Mouse (Mus musculus): ENCODE results near the gene Smc1b.
"Not testable (repeated sequence)": the region's sequence is repeated elsewhere in the genome, so short reads cannot be mapped to it uniquely, and the experiment has no call there.

Smc1b gene

DNA sequence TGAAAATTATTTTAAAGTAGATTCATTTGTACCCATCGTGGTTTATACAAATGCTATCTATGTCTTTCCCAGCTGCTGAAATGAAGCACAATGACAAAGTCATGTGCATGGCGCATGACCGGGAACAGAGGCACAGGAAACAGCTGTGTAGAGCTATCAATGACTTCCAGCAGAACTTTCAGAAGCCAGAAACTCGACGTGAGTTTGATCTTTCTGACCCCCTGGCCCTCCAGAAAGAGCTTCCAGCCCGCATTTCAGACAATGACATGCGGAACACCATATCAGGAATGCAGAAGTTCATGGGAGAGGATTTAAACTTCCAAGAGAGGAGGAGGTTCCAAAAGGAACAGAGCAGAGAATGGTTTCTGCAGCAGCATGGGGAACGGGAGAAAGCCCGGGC lies 3.4 kb upstream of the Smc1b start:
- no peak for DNase-seq (ENCODE audit: low spot score)

DNA sequence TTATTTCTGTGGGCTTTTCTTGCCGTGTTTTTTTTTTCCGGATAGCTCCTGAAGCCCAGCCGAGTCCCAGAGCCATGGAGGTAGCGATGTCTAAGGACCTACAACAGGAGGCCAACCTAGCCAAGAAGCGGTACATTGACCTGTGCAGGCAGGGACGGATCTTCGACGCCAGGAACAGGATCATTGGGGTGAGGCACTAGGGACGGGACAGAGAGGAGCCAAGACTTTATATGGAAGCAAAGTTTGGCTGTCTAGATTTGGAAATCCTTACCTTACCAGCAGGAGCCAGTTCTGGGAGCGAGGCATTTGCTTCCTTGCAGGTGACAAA lies 393 bp upstream of the Smc1b start:
- no peak for DNase-seq (ENCODE audit: low spot score)

DNA sequence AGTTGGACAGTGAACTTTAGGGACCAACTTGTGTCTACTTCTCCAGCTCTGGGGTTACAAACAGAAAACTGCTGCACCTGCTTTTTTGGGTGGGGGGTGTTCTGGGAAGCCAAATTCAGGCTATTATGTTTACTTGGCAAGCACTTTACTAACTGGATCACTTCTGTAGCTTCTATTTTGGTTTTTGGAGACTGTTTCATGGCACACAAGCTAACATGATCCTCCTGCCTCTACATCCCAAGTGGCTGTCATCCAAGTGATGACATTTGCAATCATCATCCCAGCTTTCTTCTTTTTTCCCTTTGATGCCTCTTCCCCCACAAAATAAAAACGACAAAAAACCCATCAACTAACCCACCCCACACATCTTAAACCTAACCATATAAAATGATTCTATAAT lies 46.1 kb downstream of the Smc1b start:
- no peak for DNase-seq (ENCODE audit: low spot score)

DNA sequence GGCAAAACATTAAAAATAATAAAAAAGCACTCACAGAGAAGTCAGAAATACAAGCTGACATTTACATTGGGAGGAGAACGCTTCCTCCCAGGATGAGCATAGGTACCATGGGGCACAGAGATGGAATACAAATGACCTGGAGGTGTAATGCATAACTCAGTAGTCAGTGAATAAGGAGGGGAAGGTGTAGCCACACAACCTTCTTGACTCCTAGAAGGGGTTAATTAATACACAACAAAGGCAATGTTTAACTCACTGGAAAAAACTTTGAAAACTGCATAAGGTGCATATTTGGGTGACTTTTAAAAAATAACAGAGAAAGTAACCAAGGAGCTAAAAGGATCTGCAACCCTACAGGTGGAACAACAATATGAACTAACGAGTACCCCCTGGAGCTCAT lies 59.1 kb downstream of the Smc1b start:
- DNase-seq (ENCODE audit: low spot score) = no peak

DNA sequence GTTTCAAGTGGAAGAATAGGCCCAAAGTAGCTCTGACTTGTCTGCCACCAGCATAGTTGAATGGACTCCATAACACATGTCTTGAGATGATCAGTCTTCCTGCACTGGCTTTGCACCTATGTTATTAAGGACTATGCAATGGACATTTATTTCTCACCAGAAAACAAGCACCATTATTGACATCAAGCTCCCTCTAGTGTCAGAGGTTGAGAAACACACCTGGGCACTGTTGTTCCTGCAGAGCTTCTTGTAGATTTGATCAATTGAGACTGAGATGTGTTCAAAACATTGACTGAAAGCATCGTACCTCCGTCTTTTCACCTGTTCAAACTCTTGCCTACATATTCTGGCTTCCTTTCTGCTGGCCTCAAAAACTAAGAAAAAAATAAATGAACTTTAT lies 61.2 kb downstream of the Smc1b start:
- DNase-seq (ENCODE audit: low spot score) = no peak

DNA sequence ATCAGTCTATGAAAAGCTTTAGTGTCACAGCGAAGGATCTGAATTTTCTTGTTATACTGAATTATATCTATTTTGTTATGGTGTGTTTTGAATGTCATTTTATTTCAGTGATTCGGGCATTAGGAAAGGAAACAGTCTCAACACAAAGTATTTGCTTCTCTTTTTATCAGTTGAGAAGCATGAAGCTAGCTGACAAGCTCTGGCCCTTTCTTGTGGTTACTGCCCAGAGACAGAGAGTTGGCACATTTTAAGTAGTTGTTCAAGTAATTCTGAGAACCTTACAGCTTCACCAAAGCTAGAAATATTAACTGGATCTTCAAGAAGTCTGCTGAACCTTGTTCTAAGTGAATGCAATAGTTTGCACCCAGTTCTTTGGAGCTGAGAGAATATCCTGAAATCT lies 68.3 kb downstream of the Smc1b start:
- no peak for DNase-seq (ENCODE audit: low spot score)

DNA sequence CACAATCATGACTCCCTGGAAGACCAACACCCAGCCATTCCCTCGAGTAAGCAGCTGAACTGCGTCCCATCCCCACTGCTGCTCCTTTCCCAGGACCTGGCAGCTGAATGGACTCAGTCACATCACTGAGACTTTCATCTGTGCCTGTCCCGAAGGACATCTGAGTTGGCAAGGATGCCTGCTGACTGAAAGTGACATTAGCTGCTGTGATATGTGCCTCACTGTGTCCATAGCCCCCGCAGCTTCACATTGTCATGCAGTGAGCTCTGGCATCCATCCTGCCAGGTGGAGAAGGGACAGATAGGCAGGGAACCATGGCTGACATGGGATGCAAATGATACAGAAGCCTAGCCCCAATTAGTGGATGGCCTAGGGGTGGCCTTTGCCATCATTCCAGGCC lies 76.6 kb downstream of the Smc1b start:
- DNase-seq (ENCODE audit: low spot score) = no peak

DNA sequence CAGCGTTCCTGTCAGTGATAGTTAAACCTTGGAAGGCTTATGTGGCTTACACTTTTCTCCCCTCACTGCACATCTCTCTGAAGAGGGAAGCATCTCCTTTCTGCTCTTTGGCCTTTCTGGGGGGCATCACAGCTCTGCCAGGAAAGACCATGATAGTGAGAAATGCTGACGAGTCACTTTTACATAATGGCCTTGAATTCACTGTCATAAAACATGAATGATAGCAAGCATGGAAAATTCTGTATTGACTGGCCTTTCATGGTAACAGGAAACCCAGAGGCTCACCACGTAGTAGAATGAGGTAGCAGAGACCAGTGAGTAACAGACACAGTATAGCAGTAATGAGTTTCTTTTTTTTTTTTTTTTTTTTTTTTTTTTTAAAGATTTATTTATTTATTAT lies 77.7 kb downstream of the Smc1b start:
- DNase-seq (ENCODE audit: low spot score) = no peak

DNA sequence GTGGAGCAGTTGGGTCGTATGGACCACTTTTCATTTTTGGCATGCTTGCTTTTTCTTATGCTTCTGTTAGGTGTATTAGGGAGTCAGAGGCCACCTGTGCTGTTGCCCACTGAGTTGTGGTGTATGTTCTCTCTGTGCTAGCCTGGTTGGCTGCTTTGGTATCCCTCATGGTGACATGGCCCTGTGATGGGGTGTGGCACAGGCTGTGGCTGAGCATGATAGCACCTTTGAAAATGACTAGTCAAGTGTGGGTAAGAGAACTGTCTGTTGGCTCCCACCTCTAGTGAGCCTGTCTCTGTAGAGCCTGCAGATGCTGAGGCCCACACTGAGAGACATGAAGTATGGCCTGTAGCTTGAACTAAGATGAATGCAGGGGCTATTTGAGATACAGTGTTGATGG lies 82.0 kb downstream of the Smc1b start:
- no peak for DNase-seq (ENCODE audit: low spot score)

DNA sequence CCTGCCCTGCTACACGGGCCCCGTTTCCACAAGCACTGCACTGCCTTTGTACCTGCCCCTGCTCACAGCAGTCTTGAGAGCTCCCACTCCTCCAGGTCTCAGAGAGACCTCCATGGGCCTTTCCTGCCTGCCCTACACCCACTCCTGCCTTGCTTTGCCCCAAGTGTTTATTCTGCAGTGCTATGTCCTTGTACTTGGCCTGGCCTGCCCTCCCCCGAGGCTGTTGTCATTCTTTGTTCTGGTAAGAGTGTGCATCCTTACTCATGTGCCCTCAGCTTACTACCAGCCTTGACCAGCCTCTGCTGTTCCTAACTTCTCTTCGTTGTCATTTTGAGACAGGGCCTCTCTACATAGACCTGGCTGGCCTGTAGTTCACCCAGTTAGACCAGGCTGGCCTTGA lies 83.9 kb downstream of the Smc1b start:
- DNase-seq (ENCODE audit: low spot score) = no peak

DNA sequence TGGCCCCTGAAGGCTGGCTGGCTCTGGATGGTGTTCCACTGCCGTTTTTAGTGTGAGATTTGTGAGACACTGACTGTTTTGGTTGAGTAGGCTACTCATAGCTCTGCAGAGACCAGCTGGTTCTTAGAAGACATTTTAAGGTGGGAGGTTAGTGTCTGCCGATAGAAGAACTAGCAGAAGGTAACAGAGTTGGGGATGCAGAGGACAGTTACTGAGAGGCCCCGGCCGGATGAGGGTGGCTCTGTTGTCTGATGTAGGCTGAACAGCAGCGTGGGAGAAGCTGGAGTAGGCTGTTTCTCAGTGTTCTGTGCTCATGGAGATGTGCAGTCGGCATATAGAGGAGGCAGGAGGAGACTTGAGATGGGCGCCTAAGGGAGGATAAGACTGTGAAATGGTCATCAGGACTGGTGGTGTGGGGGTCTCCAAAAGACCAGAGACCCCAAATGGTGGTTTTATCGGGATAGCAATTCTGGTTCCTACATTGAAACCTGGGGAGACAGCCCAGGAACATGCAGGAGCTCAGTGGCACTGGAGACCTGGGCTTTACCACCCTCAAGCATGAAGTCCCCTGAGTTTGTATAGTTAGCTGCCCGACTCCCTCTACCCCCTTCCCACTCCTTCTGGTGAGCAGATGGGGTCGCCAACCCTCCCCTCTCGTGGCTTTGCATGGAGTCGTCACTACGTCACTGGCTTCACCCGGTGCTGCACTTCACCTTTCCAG lies 85.4 kb downstream of the Smc1b start:
- no peak for DNase-seq (ENCODE audit: low spot score)

DNA sequence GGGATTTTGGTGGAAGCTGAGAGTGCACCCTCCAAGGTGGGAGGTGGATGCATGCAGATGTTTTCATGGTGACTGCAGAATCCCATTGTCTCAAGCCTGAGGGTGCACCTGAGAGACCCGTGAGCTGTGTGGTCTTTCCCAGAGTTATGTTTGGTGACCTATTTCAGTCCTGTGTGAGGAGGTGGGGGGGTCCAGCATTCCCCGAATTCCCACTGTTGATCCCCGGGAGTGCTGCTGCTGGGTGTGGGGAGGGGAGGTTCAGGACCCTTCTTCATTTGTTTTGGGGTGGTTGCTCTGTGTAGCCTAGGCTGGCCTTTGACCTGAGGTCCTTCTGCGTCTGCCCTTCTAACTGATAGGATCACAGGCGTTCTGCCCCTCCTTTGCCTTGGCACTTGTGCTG lies 88.0 kb downstream of the Smc1b start:
- no peak for DNase-seq (ENCODE audit: low spot score)

DNA sequence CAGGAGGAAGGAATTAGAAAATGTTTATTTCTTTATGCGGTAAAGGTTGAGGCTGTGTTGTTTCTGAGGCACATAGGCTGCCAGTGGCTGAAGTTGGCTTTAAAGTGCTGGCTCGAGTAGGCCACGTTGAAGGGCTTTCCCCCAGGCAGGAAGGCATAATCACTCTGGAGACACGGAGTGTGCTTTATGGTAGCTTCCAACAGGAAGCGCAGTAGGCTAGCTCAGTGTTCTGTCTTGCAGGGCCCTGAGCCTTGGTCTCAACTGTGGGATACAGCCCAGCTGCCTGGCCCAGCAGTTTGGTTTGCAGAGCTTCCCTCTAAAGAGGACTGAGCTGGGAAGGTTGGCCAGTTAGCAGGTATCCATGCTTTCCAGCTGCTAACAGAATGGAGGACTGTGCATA lies 88.6 kb downstream of the Smc1b start:
- DNase-seq (ENCODE audit: low spot score) = no peak

DNA sequence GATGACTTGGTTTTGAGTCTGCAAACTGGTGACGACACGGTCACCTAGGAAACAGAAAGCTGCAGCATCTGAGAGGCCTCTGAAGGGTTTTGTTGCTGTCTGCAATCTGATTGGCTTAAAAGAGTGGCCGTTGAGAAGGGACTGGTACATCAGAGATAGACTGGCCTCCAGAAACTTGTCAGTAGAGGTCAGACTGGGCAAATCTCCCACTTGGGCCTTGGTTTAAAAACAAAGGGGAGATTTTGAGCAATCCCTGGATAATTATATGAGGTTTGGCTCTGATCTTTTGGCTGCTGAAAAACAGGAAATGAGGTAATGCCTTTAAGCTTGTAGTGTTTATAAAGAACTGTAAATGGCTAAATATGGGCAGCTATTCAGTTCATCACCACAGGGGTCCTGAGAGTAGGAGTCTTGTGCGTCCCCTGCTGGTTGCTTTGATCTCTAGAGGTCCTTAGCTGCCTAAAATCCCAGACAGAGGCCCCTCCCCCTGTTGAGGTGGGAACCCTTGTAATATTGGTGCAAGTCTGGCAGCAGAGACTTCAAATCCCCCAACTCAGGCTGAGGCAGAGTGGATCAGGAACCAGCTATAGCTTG lies 89.3 kb downstream of the Smc1b start:
- DNase-seq (ENCODE audit: low spot score) = no peak

DNA sequence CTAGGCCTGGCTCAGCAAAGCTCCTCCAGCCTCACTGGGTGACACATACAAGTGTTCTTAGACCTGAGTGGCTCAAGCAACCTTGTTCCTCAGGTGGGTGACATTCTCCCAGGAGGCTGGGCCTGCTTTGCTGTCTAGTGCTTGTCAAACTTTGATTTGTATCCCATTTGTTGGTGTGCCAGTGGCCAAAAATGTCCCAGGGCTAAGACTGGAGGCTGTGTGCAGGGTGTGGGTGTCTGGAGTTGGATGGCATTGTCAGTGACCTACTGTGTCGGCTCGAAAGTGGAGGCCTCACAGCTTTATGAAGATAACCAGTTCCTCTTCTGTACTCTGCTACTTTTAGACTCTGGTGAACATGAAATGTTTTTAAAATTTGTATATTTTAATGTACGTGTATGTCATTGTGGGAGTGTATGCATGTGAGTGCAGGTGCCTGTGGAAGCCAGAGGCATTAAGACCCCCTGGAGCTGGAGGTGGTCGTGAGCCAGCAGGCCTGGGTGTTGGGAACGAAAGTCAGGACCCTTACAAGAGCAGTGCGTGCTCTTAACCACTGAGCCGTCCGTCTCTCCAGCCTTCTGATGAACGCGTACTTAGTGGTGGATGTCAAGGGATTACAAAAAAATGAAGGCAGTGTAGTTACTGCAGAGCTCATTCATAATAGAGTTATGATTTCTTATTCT lies 90.1 kb downstream of the Smc1b start:
- no peak for DNase-seq (ENCODE audit: low spot score)

DNA sequence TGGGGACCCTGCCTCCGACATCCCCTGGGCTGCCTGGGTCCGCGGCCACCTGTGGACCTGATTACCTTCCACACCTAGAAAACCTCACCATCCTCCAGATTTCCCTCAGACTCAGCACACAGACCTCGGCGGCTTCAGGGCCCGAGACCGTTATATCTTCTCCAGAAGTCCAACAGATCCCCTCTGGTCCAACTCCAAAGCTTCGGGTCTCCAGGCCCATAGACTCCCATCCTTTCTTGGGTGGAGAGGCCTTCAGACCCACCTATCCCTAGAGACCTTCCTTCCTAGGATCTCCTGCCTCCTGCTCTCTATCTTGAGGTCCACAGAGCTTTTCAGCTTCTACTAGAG lies 94.4 kb downstream of the Smc1b start:
- DNase-seq (ENCODE audit: low spot score) = no peak

DNA sequence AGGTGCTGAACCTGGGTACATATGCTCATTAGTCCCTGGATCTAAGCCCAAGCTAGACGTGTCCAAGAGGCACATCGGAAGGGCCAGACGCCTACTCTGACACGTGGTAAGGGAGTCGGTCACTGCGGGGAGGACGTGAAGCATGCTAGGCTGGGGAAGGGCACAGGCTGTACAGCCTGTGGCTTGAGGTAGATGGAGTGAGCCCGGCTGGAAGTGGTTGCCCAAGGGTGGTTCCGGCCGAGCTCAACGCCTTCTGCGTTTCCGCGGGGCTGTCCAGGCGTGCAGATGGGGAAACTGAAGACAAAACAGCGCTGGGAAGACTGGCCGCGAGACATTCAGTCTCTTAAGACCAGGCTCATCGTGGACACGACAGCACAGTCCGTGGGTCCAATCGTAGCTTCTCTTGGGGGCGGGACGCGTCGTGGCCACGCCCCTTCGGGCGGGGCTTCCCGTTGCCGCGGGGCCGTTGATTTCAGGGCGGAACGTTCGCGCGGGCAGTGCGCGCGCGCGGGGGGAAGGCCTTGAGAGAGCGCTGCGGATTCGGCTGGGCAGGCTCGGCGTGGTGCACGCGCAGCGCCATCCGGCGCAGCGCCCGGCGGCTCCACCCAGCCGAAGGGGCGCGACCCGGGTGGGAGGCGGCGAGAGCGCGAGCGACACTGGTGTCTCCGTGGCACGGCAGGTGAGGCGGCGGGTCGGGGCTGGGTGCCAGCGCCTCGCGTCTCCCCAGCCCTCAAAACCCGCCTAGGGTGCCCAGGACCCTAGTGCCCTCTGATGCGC lies 95.0 kb downstream of the Smc1b start:
- DNase-seq (ENCODE audit: low spot score) = peak; percentile 95

DNA sequence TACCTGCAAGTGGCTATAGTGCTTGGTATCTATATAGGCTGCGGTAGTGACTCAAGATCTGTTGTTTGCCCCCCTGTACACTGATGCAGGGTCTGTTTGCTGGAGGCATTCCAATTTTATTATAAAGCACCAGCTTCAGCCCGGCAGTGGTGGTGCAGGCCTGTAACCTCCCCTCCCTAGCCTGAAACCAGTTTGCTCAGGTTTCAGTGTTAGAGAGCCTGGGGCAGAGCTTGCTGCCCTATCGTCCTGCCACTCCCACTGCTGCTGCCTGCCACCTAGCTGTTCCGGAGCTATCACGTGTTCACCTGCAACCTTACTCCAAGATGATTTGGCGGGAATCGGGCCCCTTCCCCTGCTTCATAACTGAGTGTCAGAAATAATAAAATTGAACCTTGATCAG lies 97.8 kb downstream of the Smc1b start:
- DNase-seq (ENCODE audit: low spot score) = not testable (repeated sequence)

DNA sequence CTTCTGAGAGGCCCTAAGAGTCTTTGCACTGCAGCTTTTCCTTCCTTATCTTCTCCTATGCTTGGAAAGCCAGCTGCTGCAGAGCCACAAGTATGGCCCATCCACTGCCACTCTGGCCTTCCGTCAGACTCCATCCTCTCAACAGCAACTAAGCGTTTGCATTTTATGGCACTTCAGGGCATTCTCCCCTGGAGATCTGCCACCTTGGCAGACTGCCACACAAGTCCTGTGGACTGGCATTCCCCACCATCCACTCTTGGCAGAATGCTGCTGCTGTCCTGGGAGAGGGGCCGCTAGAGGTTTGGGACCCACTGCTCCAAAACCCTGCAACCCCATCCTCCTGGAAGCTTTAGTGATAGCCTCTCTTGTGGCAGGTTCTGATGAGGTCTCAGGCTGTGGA lies 99.9 kb downstream of the Smc1b start:
- DNase-seq (ENCODE audit: low spot score) = no peak

DNA sequence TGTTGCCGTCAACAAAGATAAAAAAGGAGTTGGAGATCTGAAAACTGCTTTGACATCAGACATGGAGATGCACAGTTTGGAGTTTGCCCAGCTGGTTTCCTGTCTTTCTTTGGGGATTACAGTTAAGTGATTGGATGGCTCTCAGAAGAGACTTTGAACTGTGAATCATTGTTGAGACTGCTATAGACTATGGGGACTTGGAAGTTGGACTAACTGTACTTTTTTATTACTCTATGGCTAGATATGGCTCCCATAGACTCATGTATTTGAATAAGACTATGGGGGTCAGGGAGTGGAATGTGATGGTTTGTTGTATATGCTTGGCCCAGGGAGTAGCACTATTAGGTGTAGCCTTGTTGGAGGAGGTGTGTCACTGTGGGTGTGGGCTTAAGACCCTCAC lies 101.1 kb downstream of the Smc1b start:
- DNase-seq (ENCODE audit: low spot score) = not testable (repeated sequence)

DNA sequence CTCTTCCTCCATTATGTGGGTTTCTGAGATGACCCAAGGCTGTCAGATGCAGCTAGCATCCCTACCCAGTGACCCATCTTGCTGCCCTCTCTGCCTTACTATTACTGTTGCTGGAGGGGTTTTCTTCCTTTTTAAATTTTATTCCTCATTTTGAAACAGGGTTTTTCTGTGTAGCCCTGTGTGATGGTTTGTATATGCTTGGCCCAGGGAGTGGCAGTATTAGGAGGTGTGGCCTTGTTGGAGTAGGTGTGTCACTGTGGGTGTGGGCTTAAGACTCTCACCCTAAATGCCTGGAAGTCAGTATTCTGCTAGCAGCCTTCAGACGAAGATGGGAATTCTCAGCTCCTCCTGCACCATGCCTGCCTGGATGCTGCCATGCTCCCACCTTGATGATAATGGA lies 103.1 kb downstream of the Smc1b start, which contains the start of gene Fam118a:
Gene Fam118a (plus strand): TSS at position 301 of the 400 bp plus-strand sequence.
- not testable (repeated sequence) for DNase-seq (ENCODE audit: low spot score)

DNA sequence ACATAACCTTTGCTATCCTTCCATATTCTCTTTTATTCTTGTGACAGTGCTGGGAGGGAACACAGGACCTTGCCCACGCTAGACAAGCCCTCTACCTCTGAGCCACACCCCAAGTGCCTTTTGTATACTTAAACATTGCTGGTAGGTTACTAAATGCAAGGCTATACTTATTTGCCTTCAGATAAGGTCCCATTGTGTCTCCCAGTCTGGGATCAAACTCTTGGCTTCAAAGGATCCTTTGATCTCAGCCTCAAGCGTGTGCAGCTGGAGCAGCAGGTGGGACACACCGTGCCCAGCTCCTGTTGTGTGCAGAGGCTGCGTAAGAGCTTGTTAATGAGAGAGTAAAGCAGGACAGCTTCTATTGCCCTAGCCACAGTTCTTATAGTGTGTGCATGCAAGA lies 104.0 kb downstream of the Smc1b start:
- DNase-seq (ENCODE audit: low spot score) = no peak

DNA sequence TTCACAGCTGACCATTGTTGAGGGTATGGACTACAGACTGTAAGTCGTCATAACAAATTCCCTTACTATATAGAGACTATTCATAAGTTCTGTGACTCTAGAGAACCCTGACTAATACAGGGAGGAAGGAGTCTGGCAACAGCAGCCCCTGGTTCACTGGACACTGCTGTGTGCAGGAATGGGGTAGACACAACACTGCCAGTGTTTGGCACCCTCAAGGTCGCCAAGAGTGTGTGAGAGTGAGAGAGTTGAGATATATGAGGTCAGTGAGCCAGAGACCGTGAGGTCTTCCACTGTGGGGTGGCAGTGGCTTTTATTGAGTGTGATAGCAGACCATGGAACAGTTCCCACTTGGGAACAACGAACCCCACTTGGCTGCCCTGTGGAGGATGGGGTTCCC lies 105.6 kb downstream of the Smc1b start:
- no peak for DNase-seq (ENCODE audit: low spot score)
